Mouse (Mus musculus) midbrain, embryonic 13.5 days (tissue): ENCODE measurements at regions not wholly inside any gene's neighbourhood (a gene's known extent, or its start where the extent isn't known, plus 50 kb on each side); places are given as distances from the start of the nearest gene placed in this dataset.

Source experiments
- ATAC-seq: fragments of 200-750 bp; cut with Nextera tagmentation; 2 replicates; pipeline ENCODE4 v1.8.0; 2017; ENCODE audit warnings: mild to moderate bottlenecking, moderate TSS enrichment, moderate library complexity
- H3K27ac ChIP-seq: fragments of 300-500 bp; sonication (generic); 2 replicates; pipeline ENCODE4 v1.5.1; 2015; ENCODE audit warnings: inconsistent platforms, mild to moderate bottlenecking, moderate library complexity
- H3K27me3 ChIP-seq: fragments of 300-500 bp; sonication (generic); 2 replicates; pipeline ENCODE4 v1.6.1; 2015; ENCODE audit warnings: mild to moderate bottlenecking, inconsistent platforms
- H3K36me3 ChIP-seq: fragments of 300-500 bp; sonication (generic); 2 replicates; pipeline ENCODE4 v1.6.1; 2015; ENCODE audit warnings: mild to moderate bottlenecking, inconsistent platforms
- H3K4me1 ChIP-seq: fragments of 300-500 bp; sonication (generic); replicated peaks from 2 replicates; pipeline ENCODE4 v1.6.1; 2015; ENCODE audit warnings: inconsistent platforms
- H3K4me2 ChIP-seq: fragments of 300-500 bp; sonication (generic); replicated peaks from 2 replicates; pipeline ENCODE4 v1.6.1; 2015; ENCODE audit warnings: moderate library complexity, mild to moderate bottlenecking, inconsistent platforms
- H3K4me3 ChIP-seq: fragments of 300-500 bp; sonication (generic); replicated peaks from 2 replicates; pipeline ENCODE4 v1.5.1; 2015; ENCODE audit warnings: mild to moderate bottlenecking, inconsistent platforms
- H3K9ac ChIP-seq: fragments of 300-500 bp; sonication (generic); replicated peaks from 2 replicates; pipeline ENCODE4 v1.6.1; 2015; ENCODE audit warnings: mild to moderate bottlenecking, inconsistent platforms
- H3K9me3 ChIP-seq: fragments of 300-500 bp; sonication (generic); 2 replicates; pipeline ENCODE4 v1.6.1; 2016; ENCODE audit warnings: mild to moderate bottlenecking, inconsistent platforms
- WGBS: fragments of 180-500 bp; shearing (Covaris S2); methylation state at CpG from one replicate; pipeline ENCODE4 v1.1.7; 2015; 5-methylcytosine and 5-hydroxymethylcytosine counted together

GRCm38 (mm10) chr16:93285191-93285590 lies 318.7 kb downstream of the Setd4 start:
- Histone ChIP-seq H3K27me3 (peaks cover 8% of the 10 kb centered on the region), H3K4me3 (no peak overlapping the region), H3K9me3 (peaks cover 2% of the 10 kb centered on the region; the same call in 1 of the 2 replicates), H3K4me2 (no peak overlapping the region), H3K36me3 (no peaks in the 10 kb centered on the region), H3K9ac (no peak overlapping the region), H3K27ac (no peak overlapping the region), H3K4me1 (peaks cover 10% of the 10 kb centered on the region; the same call in 1 of the 2 replicates)
- ATAC-seq = no peak
- WGBS = 96% methylated on average over 6 of the region's 6 CpGs

- peaks cover 3% of the 10 kb centered on the region; the same call in 1 of the 2 replicates for H3K27me3 ChIP-seq
- no peak overlapping the region for H3K27ac ChIP-seq
- no peak overlapping the region for H3K9ac ChIP-seq
- no peak overlapping the region for H3K4me2 ChIP-seq
- no peak for ATAC-seq
- WGBS = 3% methylated on average over 1 of the region's 1 CpGs
- peaks cover 13% of the 10 kb centered on the region; the same call in 1 of the 2 replicates for H3K4me1 ChIP-seq
- peaks cover 2% of the 10 kb centered on the region; the same call in 1 of the 2 replicates for H3K9me3 ChIP-seq
- H3K4me3 ChIP-seq = no peak overlapping the region
- no peaks in the 10 kb centered on the region for H3K36me3 ChIP-seq
Observed at GRCm38 (mm10) chr16:93281715-93282114, 322.1 kb downstream of the Setd4 start.

GRCm38 (mm10) chr16:93272636-93273035 lies 331.2 kb downstream of the Setd4 start:
- H3K9me3 ChIP-seq = no peaks in the 10 kb centered on the region
- no peak overlapping the region for H3K4me3 ChIP-seq
- 0 out of 2 replicates have a peak, but pooled peaks cover 4% of the 10 kb centered on the region for H3K4me1 ChIP-seq
- no peak for ATAC-seq
- no peak overlapping the region for H3K9ac ChIP-seq
- no peaks in the 10 kb centered on the region for H3K36me3 ChIP-seq
- no peak overlapping the region for H3K27ac ChIP-seq
- H3K4me2 ChIP-seq = no peak overlapping the region
- 79% methylated on average over 8 of the region's 8 CpGs for WGBS
- no peaks in the 10 kb centered on the region for H3K27me3 ChIP-seq

GRCm38 (mm10) chr16:93272146-93272545 lies 331.7 kb downstream of the Setd4 start:
- Histone ChIP-seq H3K36me3 (no peaks in the 10 kb centered on the region), H3K9me3 (no peaks in the 10 kb centered on the region), H3K4me1 (0 out of 2 replicates have a peak, but pooled peaks cover under 1% of the 10 kb centered on the region), H3K27ac (no peak overlapping the region), H3K9ac (no peak overlapping the region), H3K4me3 (no peak overlapping the region), H3K4me2 (no peak overlapping the region), H3K27me3 (no peaks in the 10 kb centered on the region)
- ATAC-seq = no peak
- 78% methylated on average over 6 of the region's 6 CpGs for WGBS

- no peaks in the 10 kb centered on the region for H3K4me1 ChIP-seq
- no peaks in the 10 kb centered on the region for H3K9me3 ChIP-seq
- no peaks in the 10 kb centered on the region for H3K27me3 ChIP-seq
- no peak overlapping the region for H3K4me2 ChIP-seq
- no peaks in the 10 kb centered on the region for H3K36me3 ChIP-seq
- H3K4me3 ChIP-seq = no peak overlapping the region
- no peak overlapping the region for H3K27ac ChIP-seq
- WGBS = 69% methylated on average over 4 of the region's 4 CpGs
- no peak for ATAC-seq
- H3K9ac ChIP-seq = no peak overlapping the region
Observed at GRCm38 (mm10) chr16:93264061-93264585, 339.7 kb downstream of the Setd4 start.

- Histone ChIP-seq H3K9me3 (no peaks in the 10 kb centered on the region), H3K36me3 (no peaks in the 10 kb centered on the region), H3K4me3 (no peak overlapping the region), H3K4me2 (no peak overlapping the region), H3K27ac (no peak overlapping the region), H3K27me3 (no peaks in the 10 kb centered on the region), H3K9ac (no peak overlapping the region), H3K4me1 (no peaks in the 10 kb centered on the region)
- 88% methylated on average over 8 of the region's 8 CpGs for WGBS
- ATAC-seq = no peak
Observed at GRCm38 (mm10) chr16:93263141-93263815, 340.6 kb downstream of the Setd4 start.

- Histone ChIP-seq H3K9me3 (no peaks in the 10 kb centered on the region), H3K4me1 (peaks cover 5% of the 10 kb centered on the region), H3K4me3 (no peak overlapping the region), H3K4me2 (no peak overlapping the region), H3K9ac (no peak overlapping the region), H3K36me3 (no peaks in the 10 kb centered on the region), H3K27me3 (peaks cover 16% of the 10 kb centered on the region), H3K27ac (no peak overlapping the region)
- 20% methylated on average over 7 of the region's 7 CpGs for WGBS
- no peak for ATAC-seq
Observed at GRCm38 (mm10) chr16:93246825-93247224, 357.0 kb downstream of the Setd4 start.

- peaks cover 16% of the 10 kb centered on the region for H3K27me3 ChIP-seq
- 89% methylated on average over 6 of the region's 6 CpGs for WGBS
- ATAC-seq = no peak
- H3K9me3 ChIP-seq = no peaks in the 10 kb centered on the region
- H3K4me1 ChIP-seq = peaks cover 5% of the 10 kb centered on the region
- no peaks in the 10 kb centered on the region for H3K36me3 ChIP-seq
- no peak overlapping the region for H3K27ac ChIP-seq
- no peak overlapping the region for H3K4me3 ChIP-seq
- no peak overlapping the region for H3K4me2 ChIP-seq
- no peak overlapping the region for H3K9ac ChIP-seq
Observed at GRCm38 (mm10) chr16:93245738-93246137, 358.1 kb downstream of the Setd4 start.

- Histone ChIP-seq H3K4me2 (no peak overlapping the region), H3K9me3 (no peaks in the 10 kb centered on the region), H3K4me3 (no peak overlapping the region), H3K27ac (no peak overlapping the region), H3K4me1 (no peaks in the 10 kb centered on the region), H3K9ac (no peak overlapping the region), H3K27me3 (no peaks in the 10 kb centered on the region), H3K36me3 (no peaks in the 10 kb centered on the region)
- no peak for ATAC-seq
- 89% methylated on average over 4 of the region's 4 CpGs for WGBS
Observed at GRCm38 (mm10) chr16:93238898-93239297, 365.0 kb downstream of the Setd4 start.

- Histone ChIP-seq H3K27me3 (no peaks in the 10 kb centered on the region), H3K4me1 (no peaks in the 10 kb centered on the region), H3K9ac (no peak overlapping the region), H3K4me2 (no peak overlapping the region), H3K4me3 (no peak overlapping the region), H3K27ac (no peak overlapping the region), H3K36me3 (no peaks in the 10 kb centered on the region), H3K9me3 (no peaks in the 10 kb centered on the region)
- no peak for ATAC-seq
- 87% methylated on average over 4 of the region's 4 CpGs for WGBS
Observed at GRCm38 (mm10) chr16:93238326-93238725, 365.5 kb downstream of the Setd4 start.

- H3K36me3 ChIP-seq = no peaks in the 10 kb centered on the region
- no peaks in the 10 kb centered on the region for H3K9me3 ChIP-seq
- no peak overlapping the region for H3K4me2 ChIP-seq
- no peak for ATAC-seq
- H3K9ac ChIP-seq = no peak overlapping the region
- H3K4me1 ChIP-seq = no peaks in the 10 kb centered on the region
- H3K4me3 ChIP-seq = no peak overlapping the region
- WGBS = 85% methylated on average over 7 of the region's 7 CpGs
- no peaks in the 10 kb centered on the region for H3K27me3 ChIP-seq
- no peak overlapping the region for H3K27ac ChIP-seq
Observed at GRCm38 (mm10) chr16:93225644-93226043, 378.2 kb downstream of the Setd4 start.

- Histone ChIP-seq H3K36me3 (no peaks in the 10 kb centered on the region), H3K27ac (no peak overlapping the region), H3K4me1 (no peaks in the 10 kb centered on the region), H3K4me2 (no peak overlapping the region), H3K9me3 (no peaks in the 10 kb centered on the region), H3K27me3 (no peaks in the 10 kb centered on the region), H3K4me3 (no peak overlapping the region), H3K9ac (no peak overlapping the region)
- no peak for ATAC-seq
- WGBS = 81% methylated on average over 2 of the region's 2 CpGs
Observed at GRCm38 (mm10) chr16:93225196-93225595, 378.7 kb downstream of the Setd4 start.

- WGBS = 93% methylated on average over 9 of the region's 9 CpGs
- H3K4me2 ChIP-seq = no peak overlapping the region
- no peak overlapping the region for H3K9ac ChIP-seq
- H3K36me3 ChIP-seq = no peaks in the 10 kb centered on the region
- no peak overlapping the region for H3K4me3 ChIP-seq
- no peak for ATAC-seq
- H3K27ac ChIP-seq = no peak overlapping the region
- peaks cover 14% of the 10 kb centered on the region for H3K4me1 ChIP-seq
- no peaks in the 10 kb centered on the region for H3K27me3 ChIP-seq
- H3K9me3 ChIP-seq = no peaks in the 10 kb centered on the region
Observed at GRCm38 (mm10) chr16:93219731-93220130, 384.1 kb downstream of the Setd4 start.
